Mouse (Mus musculus) right cerebral cortex, postnatal 25 days (tissue): ENCODE results near the gene Vmn2r51.
"Not testable (repeated sequence)": the region's sequence is repeated elsewhere in the genome, so short reads cannot be mapped to it uniquely, and the experiment has no call there.

ENCODE experiments used
- DNase-seq: peaks from one replicate; pipeline ENCODE4 v3.0.0; 2022

The Vmn2r51 gene

DNA sequence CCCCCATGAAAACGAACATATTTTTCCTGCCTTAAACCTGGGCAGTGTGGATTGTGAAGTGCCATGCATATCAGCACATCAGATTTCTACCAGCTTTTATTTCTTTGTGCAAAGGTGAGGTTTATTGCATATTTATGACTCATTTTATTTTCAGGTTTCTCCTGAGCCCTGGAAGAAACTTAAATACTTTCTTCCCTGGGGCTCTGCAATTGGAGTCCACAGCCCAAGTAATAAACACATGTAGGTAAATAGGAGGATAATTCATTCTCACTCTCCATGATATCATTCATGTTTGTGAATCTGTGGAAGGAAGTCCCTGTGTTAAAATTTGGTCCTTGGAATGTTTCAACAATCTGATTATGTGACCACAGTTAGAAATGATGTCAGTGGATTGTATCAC is at the start of gene Vmn2r51:
Gene Vmn2r51, minus strand, starts transcription at position 101 of the 400 bp plus-strand sequence.
- DNase-seq = not testable (repeated sequence)

DNA sequence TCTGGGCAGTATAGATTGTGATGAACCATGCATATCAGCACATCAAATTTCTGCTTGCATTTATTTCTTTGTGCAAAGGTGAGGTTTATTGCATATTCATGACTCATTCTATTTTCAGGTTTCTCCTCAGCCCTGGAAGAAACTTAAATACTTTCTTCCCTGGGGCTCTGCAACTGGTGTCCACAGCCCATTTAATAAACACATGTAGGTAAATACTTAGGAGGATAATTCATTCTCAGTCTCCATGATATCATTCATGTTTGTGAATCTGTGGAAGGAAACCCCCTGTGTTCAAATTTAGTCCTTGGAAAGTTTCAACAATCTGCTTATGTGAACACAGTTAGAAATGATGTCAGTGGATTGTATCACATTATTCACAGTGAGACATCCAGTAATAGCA is 52.3 kb downstream of the Vmn2r51 start, which contains the start of gene Vmn2r50:
Gene Vmn2r50, minus strand, starts transcription at position 101 of the 400 bp plus-strand sequence.
- not testable (repeated sequence) for DNase-seq
